Mouse (Mus musculus): ENCODE results near the gene 2410137M14Rik. TPM values are rescaled to one million over a fixed set of nuclear protein-coding genes. Genes with fewer than 3 reads are reported as not detected.

2410137M14Rik gene
- polyA plus RNA-seq, 1 experiment, result not detected

- Histone ChIP-seq H3K9me3 (no peaks in the 10 kb centered on the region), H3K4me3 (replicated peaks) (no peak overlapping the region), H3K36me3 (replicated peaks; ENCODE audit: low read length) (peaks cover 7% of the 10 kb centered on the region), H3K4me1 (peaks cover 30% of the 10 kb centered on the region), H3K27me3 (replicated peaks) (peaks cover 8% of the 10 kb centered on the region)
- TF ChIP-seq GATA1 (IDR thresholded peaks at IDR 0.05; ENCODE audit: borderline replicate concordance, low read length), result no peak
- no peak for TF ChIP-seq FLI1 (IDR thresholded peaks at IDR 0.05; ENCODE audit: low read length)
Measured at GRCm38 (mm10) chr17:37012141-37012540, 31.1 kb upstream of the 2410137M14Rik start.

DNA sequence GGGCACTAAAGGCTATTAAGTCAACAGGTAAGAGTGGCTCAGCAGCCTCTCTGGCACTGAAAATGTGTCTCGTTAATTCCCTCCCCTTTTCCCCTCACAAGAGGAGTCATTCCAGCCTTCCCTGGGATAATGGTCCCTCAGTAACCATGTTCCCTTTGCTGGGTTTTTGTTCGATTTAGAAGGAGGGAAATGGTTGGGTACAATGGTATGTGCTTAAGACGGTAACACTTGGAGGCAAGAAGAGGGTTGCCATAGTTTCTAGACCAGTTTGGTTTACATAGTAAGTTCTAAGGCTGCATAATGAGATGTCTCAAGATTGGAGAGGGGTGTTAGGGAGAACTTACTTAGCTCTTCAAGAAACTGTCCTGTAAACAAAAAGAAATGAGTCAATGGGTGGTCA, 30.7 kb upstream of the 2410137M14Rik start:
- Histone ChIP-seq H3K36me3 (replicated peaks; ENCODE audit: low read length) (peaks cover 7% of the 10 kb centered on the region), H3K4me3 (replicated peaks) (no peak overlapping the region), H3K9me3 (no peaks in the 10 kb centered on the region), H3K27me3 (replicated peaks) (peaks cover 8% of the 10 kb centered on the region), H3K4me1 (peaks cover 26% of the 10 kb centered on the region)
- TF ChIP-seq GATA1 (IDR thresholded peaks at IDR 0.05; ENCODE audit: borderline replicate concordance, low read length) (no peak), FLI1 (IDR thresholded peaks at IDR 0.05; ENCODE audit: low read length) (no peak)

GRCm38 (mm10) chr17:37009460-37010042, 28.5 kb upstream of the 2410137M14Rik start:
- Histone ChIP-seq H3K27me3 (replicated peaks) (peaks cover 10% of the 10 kb centered on the region), H3K36me3 (replicated peaks; ENCODE audit: low read length) (peaks cover 7% of the 10 kb centered on the region), H3K4me1 (peaks cover 19% of the 10 kb centered on the region), H3K4me3 (replicated peaks) (no peak overlapping the region), H3K9me3 (no peaks in the 10 kb centered on the region)
- no peak for TF ChIP-seq FLI1 (IDR thresholded peaks at IDR 0.05; ENCODE audit: low read length)
- TF ChIP-seq GATA1 (IDR thresholded peaks at IDR 0.05; ENCODE audit: borderline replicate concordance, low read length), result no peak

GRCm38 (mm10) chr17:37008161-37008560, 27.1 kb upstream of the 2410137M14Rik start:
- peaks cover 7% of the 10 kb centered on the region for H3K36me3 ChIP-seq (replicated peaks; ENCODE audit: low read length)
- TF ChIP-seq GATA1 (IDR thresholded peaks at IDR 0.05; ENCODE audit: borderline replicate concordance, low read length) (no peak), FLI1 (IDR thresholded peaks at IDR 0.05; ENCODE audit: low read length) (no peak)

DNA sequence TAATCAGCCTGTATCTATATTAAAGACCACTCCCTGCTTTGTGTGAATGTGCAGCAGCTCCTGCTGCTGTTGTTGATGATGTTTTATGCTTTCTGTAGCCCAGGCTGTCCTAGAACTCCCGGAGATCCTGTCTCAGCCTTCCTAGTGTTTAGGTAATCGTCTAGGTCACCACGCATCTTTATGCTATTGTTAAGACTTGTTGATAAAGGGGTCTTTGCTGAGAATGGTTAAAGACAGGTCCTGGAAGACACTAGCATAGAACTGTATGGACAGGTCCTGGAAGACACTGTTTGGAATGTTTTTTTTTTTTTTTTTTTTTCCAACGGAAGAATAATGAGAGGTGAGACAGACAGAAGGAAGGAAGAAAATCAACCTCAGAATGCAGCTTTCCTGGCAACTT, 22.3 kb upstream of the 2410137M14Rik start:
- TF ChIP-seq GATA1 (IDR thresholded peaks at IDR 0.05; ENCODE audit: borderline replicate concordance, low read length) (no peak), FLI1 (IDR thresholded peaks at IDR 0.05; ENCODE audit: low read length) (no peak)
- Histone ChIP-seq H3K9me3 (no peaks in the 10 kb centered on the region), H3K4me3 (replicated peaks) (peak overlapping the region; percentile 90), H3K36me3 (replicated peaks; ENCODE audit: low read length) (no peaks in the 10 kb centered on the region), H3K27me3 (replicated peaks) (peaks cover 19% of the 10 kb centered on the region), H3K4me1 (peaks cover 30% of the 10 kb centered on the region)

More at GRCm38 (mm10) chr17:37008161-37008560, 27.1 kb upstream of the 2410137M14Rik start:
- H3K27me3 ChIP-seq (replicated peaks), result peaks cover 18% of the 10 kb centered on the region
- no peak overlapping the region for H3K4me3 ChIP-seq (replicated peaks)
- peaks cover 21% of the 10 kb centered on the region for H3K4me1 ChIP-seq
- no peaks in the 10 kb centered on the region for H3K9me3 ChIP-seq

DNA sequence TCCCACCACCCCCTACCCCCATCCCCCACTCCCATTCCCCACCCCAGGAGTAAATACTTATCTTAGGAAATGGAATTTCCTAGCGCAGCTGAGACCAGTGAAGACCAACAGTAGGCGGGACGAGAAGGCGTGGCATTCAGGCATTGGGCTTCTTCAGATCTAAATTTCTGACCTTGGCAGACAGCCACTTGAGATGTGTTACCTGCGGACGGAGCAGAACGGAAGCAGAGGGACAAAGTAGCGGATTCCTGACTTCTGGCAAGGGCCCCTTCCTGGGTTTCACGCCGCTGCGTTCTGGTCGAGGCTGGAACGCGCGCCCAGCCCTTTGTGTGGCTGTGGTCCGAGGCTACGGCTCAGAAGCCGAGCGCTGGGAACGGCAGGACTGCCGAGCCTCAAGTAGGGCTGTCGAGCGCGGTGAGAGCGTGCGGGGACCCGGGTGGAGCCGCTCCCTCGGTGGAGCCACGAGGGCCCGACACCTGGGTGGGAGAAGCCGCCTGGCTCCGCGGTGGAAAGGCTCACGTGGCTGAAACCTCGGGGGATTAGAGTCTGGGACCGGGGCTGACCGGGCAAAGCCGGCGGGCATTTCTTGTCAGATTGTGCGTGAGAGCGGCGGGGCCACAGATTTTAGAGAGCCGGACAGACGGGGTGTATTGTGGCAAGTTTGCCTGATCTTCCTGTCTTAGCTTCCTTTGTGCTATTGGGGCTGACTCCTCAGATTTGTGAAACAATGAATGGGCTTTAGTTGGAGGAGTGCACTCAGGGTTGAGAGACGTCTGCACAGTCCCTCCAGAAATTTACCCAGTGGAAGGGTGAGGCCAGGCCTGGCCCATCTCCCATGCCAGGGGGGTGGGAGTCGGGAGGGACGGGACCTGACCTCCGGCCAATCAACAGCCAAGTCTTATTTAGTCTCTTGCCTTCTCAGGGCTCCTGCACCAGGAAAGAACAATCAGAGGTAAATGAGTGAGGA, 21.6 kb upstream of the 2410137M14Rik start:
- TF ChIP-seq FLI1 (IDR thresholded peaks at IDR 0.05; ENCODE audit: low read length), result no peak
- TF ChIP-seq GATA1 (IDR thresholded peaks at IDR 0.05; ENCODE audit: borderline replicate concordance, low read length), result no peak
- Histone ChIP-seq H3K4me3 (replicated peaks) (peak overlapping the region; percentile 90), H3K36me3 (replicated peaks; ENCODE audit: low read length) (no peaks in the 10 kb centered on the region), H3K9me3 (no peaks in the 10 kb centered on the region), H3K27me3 (replicated peaks) (peaks cover 19% of the 10 kb centered on the region), H3K4me1 (peaks cover 29% of the 10 kb centered on the region)

GRCm38 (mm10) chr17:37000863-37001262, 19.8 kb upstream of the 2410137M14Rik start, which contains the start of gene Zfp57:
Gene Zfp57 (plus strand): TSS chr17:37001163.
- Histone ChIP-seq H3K4me1 (peaks cover 35% of the 10 kb centered on the region), H3K9me3 (no peaks in the 10 kb centered on the region), H3K36me3 (replicated peaks; ENCODE audit: low read length) (no peaks in the 10 kb centered on the region), H3K4me3 (replicated peaks) (no peak within 1 kb of the TSS), H3K27me3 (replicated peaks) (peaks cover 19% of the 10 kb centered on the region)
- TF ChIP-seq FLI1 (IDR thresholded peaks at IDR 0.05; ENCODE audit: low read length) (no peak), GATA1 (IDR thresholded peaks at IDR 0.05; ENCODE audit: borderline replicate concordance, low read length) (no peak)

DNA sequence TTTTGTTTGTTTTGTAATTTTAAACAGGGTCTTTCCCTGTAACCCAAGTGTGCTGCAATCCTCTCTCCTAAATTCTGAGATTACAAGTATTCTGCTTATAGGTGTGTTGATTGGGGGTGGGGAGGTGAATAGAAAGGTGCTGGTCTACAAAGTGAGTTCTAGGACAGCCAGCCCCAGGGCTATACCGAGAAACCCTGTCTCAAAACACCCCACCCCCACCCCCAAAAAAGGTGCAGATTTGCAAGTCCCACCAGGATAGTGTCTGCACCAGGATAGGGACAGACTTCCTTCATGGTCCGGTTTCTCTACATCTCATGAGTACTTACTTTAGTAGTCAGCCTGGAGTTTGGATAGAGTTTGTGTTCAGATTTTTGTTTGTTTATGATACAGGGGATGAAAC, 17.4 kb upstream of the 2410137M14Rik start:
- Histone ChIP-seq H3K9me3 (no peaks in the 10 kb centered on the region), H3K36me3 (replicated peaks; ENCODE audit: low read length) (no peaks in the 10 kb centered on the region), H3K4me1 (peaks cover 46% of the 10 kb centered on the region), H3K4me3 (replicated peaks) (no peak overlapping the region), H3K27me3 (replicated peaks) (peaks cover 11% of the 10 kb centered on the region)
- TF ChIP-seq FLI1 (IDR thresholded peaks at IDR 0.05; ENCODE audit: low read length) (no peak), GATA1 (IDR thresholded peaks at IDR 0.05; ENCODE audit: borderline replicate concordance, low read length) (no peak)

GRCm38 (mm10) chr17:36997033-36997735, 16.1 kb upstream of the 2410137M14Rik start:
- Histone ChIP-seq H3K4me3 (replicated peaks) (no peak overlapping the region), H3K9me3 (no peaks in the 10 kb centered on the region), H3K36me3 (replicated peaks; ENCODE audit: low read length) (no peaks in the 10 kb centered on the region), H3K4me1 (peaks cover 44% of the 10 kb centered on the region), H3K27me3 (replicated peaks) (no peaks in the 10 kb centered on the region)
- no peak for TF ChIP-seq GATA1 (IDR thresholded peaks at IDR 0.05; ENCODE audit: borderline replicate concordance, low read length)
- no peak for TF ChIP-seq FLI1 (IDR thresholded peaks at IDR 0.05; ENCODE audit: low read length)
